Mouse (Mus musculus) midbrain, embryonic 16.5 days (tissue): Measurements from ENCODE around the gene Vgll4. TPM values are rescaled to one million over a fixed set of nuclear protein-coding genes. Genes with fewer than 3 reads are reported as not detected.
"Not testable (repeated sequence)": the region's sequence is repeated elsewhere in the genome, so short reads cannot be mapped to it uniquely, and the experiment has no call there.

Source experiments
- ATAC-seq: fragments of 200-750 bp; cut with Nextera tagmentation; 2 replicates; pipeline ENCODE4 v1.8.0; 2017; ENCODE audit warnings: moderate TSS enrichment
- H3K27ac ChIP-seq: fragments of 300-500 bp; sonication (generic); 2 replicates; pipeline ENCODE4 v1.5.1; 2014; ENCODE audit warnings: mild to moderate bottlenecking, low read length, mixed read lengths
- H3K27me3 ChIP-seq: fragments of 300-500 bp; sonication (generic); 2 replicates; pipeline ENCODE4 v1.6.1; 2014; ENCODE audit warnings: low read depth, low read length, mixed read lengths; ENCODE audit not compliant: control insufficient read depth, insufficient read depth
- H3K36me3 ChIP-seq: fragments of 300-500 bp; sonication (generic); 2 replicates; pipeline ENCODE4 v1.6.1; 2014; ENCODE audit warnings: mild to moderate bottlenecking, low read length, moderate library complexity, mixed read lengths; ENCODE audit not compliant: control insufficient read depth, insufficient read depth
- H3K4me1 ChIP-seq: fragments of 300-500 bp; sonication (generic); 2 replicates; pipeline ENCODE4 v1.6.1; 2014; ENCODE audit warnings: mild to moderate bottlenecking, low read length, mixed read lengths; ENCODE audit not compliant: control insufficient read depth, insufficient read depth
- H3K4me2 ChIP-seq: fragments of 300-500 bp; sonication (generic); 2 replicates; pipeline ENCODE4 v1.6.1; 2014; ENCODE audit warnings: mild to moderate bottlenecking, low read length, mixed read lengths
- H3K4me3 ChIP-seq: fragments of 300-500 bp; sonication (generic); 2 replicates; pipeline ENCODE4 v1.5.1; 2014; ENCODE audit warnings: low read depth, mild to moderate bottlenecking, low read length, moderate library complexity, mixed read lengths
- H3K9ac ChIP-seq: fragments of 300-500 bp; sonication (generic); 2 replicates; pipeline ENCODE4 v1.6.1; 2014; ENCODE audit warnings: low read depth, low read length, mixed read lengths
- H3K9me3 ChIP-seq: fragments of 300-500 bp; sonication (generic); replicated peaks from 2 replicates; pipeline ENCODE4 v1.6.1; 2014; ENCODE audit warnings: mild to moderate bottlenecking, low read length, mixed read lengths; ENCODE audit not compliant: control insufficient read depth, poor library complexity, severe bottlenecking
- WGBS: fragments of 180-500 bp; shearing (Covaris S2); extraction: QIAGEN DNeasy Blood & Tissue Kit; methylation state at CpG from one replicate; pipeline ENCODE4 v1.1.7; 2014; 5-methylcytosine and 5-hydroxymethylcytosine counted together
- polyA plus RNA-seq: library from polyadenylated mRNA; unstranded; fragments of >200 nt; fragmentation: Nextera tagmentation; extraction: Ambion mirVana; gene quantifications from 2 replicates; pipeline ENCODE4 v1.2.1, GENCODE M21; 2015

The Vgll4 gene
- polyA plus RNA-seq, 1 experiment from 2014 or later, result 51.0 TPM

DNA sequence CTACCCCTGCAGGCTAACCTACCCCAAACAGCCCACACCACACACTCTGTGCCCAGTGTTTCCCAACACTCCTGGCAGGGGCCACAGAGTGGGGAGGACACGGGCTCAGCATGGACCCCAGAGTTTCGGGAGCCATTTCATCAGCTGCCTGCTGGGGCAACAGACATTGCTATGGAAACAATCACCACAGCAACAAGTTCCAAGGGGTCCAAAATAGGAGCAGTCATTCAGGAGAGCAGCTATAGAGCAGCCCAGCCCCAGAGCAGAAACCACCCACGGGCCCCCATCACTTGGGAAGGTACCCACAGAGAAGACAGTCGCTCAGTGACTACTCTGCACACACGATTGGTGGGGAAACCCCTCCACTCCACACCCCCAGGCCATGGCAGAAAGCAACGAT lies 77.4 kb downstream of the Vgll4 start:
- Histone ChIP-seq H3K4me2 (peak overlapping the region; percentile 35), H3K27me3 (no peaks in the 10 kb centered on the region), H3K4me1 (peaks cover 46% of the 10 kb centered on the region), H3K27ac (peak overlapping the region; percentile 68), H3K36me3 (no peaks in the 10 kb centered on the region), H3K4me3 (no peak overlapping the region), H3K9ac (peak overlapping the region; percentile 22; the same call in 1 of the 2 replicates), H3K9me3 (no peaks in the 10 kb centered on the region)
- peak; percentile 64 for ATAC-seq
- 0% methylated on average over 6 of the region's 6 CpGs for WGBS

DNA sequence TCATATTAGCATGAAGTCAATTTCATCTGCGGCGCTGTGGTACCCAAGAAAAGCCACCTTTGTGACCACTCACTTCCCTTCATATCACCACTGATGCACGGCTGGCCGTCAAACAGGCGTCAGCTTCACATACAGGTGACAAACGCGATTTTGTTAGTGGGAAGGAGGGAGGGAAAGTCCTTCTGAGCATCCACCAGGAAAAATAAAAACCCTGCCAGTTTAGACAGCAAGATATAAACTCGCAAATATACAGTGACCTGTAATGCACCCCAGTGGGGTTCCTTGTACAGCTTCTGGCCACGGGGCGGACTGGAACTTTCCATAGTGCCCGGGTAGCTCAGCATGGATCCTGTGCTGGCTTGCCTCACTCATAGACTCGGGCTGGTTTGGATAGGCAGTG lies 78.0 kb downstream of the Vgll4 start:
- Histone ChIP-seq H3K9me3 (no peaks in the 10 kb centered on the region), H3K4me2 (peak overlapping the region; percentile 35), H3K4me3 (no peak overlapping the region), H3K27ac (peak overlapping the region; percentile 68), H3K36me3 (no peaks in the 10 kb centered on the region), H3K9ac (no peak overlapping the region), H3K27me3 (no peaks in the 10 kb centered on the region), H3K4me1 (peaks cover 46% of the 10 kb centered on the region)
- no peak for ATAC-seq
- WGBS, result 50% methylated on average over 12 of the region's 12 CpGs

DNA sequence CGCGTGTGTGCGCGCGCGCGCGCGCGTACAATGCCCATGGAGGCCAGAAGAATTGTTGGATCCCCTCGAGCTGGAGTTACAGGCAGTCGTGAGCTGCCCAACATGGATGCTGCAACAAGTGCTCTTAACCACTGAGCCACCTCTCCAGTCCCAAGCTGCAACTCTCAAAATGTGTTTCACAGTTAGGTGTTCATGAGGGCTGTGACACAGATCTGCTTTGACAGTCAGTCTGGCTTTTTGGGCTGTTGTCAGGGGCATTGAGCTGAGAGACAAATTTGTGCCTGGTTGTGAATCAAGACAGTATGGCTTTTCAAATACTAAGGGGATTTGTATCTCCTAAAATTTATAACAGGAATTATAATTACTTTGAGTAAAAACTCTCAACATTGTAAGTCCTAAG lies 78.5 kb downstream of the Vgll4 start:
- no peak for ATAC-seq
- H3K4me1 ChIP-seq, result peaks cover 46% of the 10 kb centered on the region
- no peak overlapping the region for H3K9ac ChIP-seq
- no peak overlapping the region for H3K4me2 ChIP-seq
- H3K36me3 ChIP-seq, result no peaks in the 10 kb centered on the region
- H3K9me3 ChIP-seq, result no peaks in the 10 kb centered on the region
- H3K27me3 ChIP-seq, result no peaks in the 10 kb centered on the region
- no peak overlapping the region; the same call in 1 of the 2 replicates for H3K27ac ChIP-seq
- 87% methylated on average over 12 of the region's 12 CpGs for WGBS
- H3K4me3 ChIP-seq, result no peak overlapping the region

DNA sequence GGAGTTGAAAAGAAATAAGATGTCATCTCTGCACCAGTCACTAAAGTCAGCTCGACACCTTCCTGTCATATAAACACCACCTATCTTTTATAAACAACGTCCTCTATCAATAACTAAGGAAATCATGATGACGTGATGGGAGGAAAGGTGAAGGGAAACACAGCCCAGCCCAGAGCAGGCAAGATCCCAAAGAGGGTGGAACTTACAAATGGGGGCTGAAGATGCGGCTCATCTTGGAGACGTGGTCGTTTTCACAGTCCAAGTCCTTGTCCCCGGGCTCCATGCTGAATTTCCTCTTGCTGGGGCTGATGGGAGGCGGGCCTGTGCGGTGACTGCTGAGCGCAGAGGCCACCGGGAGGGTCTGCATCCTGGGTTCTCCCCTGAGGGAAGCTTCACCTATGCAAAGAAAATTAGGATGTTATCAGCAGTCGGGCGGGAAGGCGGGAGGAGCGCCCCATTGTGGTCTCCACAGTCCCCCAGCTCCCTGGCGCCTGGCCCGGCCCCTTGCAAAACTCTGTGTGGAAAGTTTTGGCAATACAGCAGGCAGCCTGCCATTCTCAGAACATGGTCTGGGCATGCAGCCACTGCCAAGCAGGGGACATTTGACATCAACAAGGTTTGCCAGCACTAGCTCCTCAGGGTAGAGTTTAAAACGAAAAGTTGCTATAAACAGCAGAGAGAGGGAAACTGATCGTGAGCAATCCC lies 79.2 kb downstream of the Vgll4 start:
- 0 out of 2 replicates have a peak overlapping the region, but pooled peaks have one; percentile 10 for H3K4me2 ChIP-seq
- H3K27me3 ChIP-seq, result no peaks in the 10 kb centered on the region
- no peaks in the 10 kb centered on the region for H3K9me3 ChIP-seq
- H3K4me1 ChIP-seq, result peaks cover 46% of the 10 kb centered on the region
- H3K9ac ChIP-seq, result peak overlapping the region; percentile 11; the same call in 1 of the 2 replicates
- peak overlapping the region; percentile 53; the same call in 1 of the 2 replicates for H3K27ac ChIP-seq
- no peaks in the 10 kb centered on the region for H3K36me3 ChIP-seq
- peak; percentile 27; the same call in 1 of the 2 replicates for ATAC-seq
- H3K4me3 ChIP-seq, result no peak overlapping the region
- WGBS, result 43% methylated on average over 19 of the region's 19 CpGs

GRCm38 (mm10) chr6:114889971-114890370 lies 79.8 kb downstream of the Vgll4 start:
- H3K27ac ChIP-seq, H3K9ac ChIP-seq, H3K27me3 ChIP-seq, ATAC-seq, H3K9me3 ChIP-seq, H3K36me3 ChIP-seq, H3K4me3 ChIP-seq, H3K4me2 ChIP-seq: not testable (repeated sequence)
- peaks cover 46% of the 10 kb centered on the region for H3K4me1 ChIP-seq
- 47% methylated on average over 3 of the region's 3 CpGs for WGBS

DNA sequence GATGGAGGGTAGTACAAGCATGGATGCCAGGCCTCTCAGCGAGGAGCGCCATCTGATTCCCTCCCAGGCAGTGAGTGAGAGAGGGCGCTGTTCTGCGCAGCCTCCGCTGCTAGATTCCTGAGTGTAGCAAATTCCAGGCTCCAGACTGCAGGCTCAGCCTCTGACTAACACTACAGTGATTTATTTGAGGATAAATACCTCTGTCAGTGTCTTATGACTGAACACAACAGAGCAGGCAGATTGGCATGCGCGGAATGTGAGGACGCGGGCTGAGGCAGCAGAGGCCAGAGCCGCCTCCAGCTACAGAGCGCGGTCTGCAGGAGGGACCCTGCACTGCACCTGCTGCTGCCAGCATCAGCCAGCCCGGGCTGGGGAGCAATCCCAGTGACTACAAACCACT lies 80.9 kb downstream of the Vgll4 start:
- no peaks in the 10 kb centered on the region for H3K9me3 ChIP-seq
- H3K4me1 ChIP-seq, result peaks cover 48% of the 10 kb centered on the region
- peak overlapping the region; percentile 76 for H3K27ac ChIP-seq
- no peaks in the 10 kb centered on the region for H3K27me3 ChIP-seq
- H3K4me2 ChIP-seq, result peak overlapping the region; percentile 29
- WGBS, result 11% methylated on average over 13 of the region's 13 CpGs
- 0 out of 2 replicates have a peak overlapping the region, but pooled peaks have one; percentile 43 for H3K9ac ChIP-seq
- H3K4me3 ChIP-seq, result no peak overlapping the region
- peak; percentile 47; the same call in 1 of the 2 replicates for ATAC-seq
- H3K36me3 ChIP-seq, result no peaks in the 10 kb centered on the region

DNA sequence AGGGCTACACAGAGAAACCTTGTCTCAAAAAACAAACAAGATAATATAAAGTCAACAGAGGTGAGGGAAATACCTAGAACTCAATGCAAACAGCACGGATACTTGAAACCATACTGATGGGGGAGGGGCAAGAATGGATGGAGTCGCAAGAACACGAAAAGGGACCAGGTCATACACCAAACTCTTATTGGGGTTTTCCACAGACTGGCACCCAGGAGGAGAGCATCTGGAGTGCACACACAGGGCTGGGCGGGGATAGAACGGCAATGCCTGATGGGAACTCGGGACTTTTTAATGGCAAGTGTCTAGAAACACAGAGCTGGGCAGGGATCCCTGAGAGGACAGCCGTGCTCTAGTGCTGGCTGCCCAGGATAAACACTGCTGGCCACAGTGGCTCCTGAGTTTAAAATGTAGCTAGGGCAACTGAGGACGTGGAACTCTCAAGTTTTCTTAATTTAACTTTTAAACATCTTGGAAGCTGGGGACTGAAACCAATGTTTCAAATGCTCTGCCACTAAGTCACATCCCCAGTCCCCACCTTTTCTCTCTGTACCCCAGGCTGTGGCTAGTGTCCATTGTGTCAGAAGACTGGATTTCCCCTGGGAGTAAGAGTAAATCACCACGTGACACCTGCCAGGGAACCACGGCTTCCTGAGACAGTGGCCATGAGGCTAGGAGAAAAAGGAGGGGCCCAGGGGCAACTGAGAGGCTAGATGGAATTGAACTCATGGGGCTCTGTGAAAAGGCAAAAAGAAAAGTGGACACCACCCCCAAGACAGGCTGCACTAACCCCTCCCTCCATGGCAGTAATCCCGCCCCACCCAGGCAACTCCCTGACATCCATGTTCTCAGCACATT lies 83.1 kb downstream of the Vgll4 start:
- no peaks in the 10 kb centered on the region for H3K36me3 ChIP-seq
- no peaks in the 10 kb centered on the region for H3K9me3 ChIP-seq
- H3K27me3 ChIP-seq, result no peaks in the 10 kb centered on the region
- ATAC-seq, result no peak
- no peak overlapping the region for H3K4me2 ChIP-seq
- H3K4me3 ChIP-seq, result no peak overlapping the region
- no peak overlapping the region for H3K9ac ChIP-seq
- H3K27ac ChIP-seq, result no peak overlapping the region
- peaks cover 48% of the 10 kb centered on the region for H3K4me1 ChIP-seq
- 73% methylated on average over 11 of the region's 11 CpGs for WGBS

- ATAC-seq, result no peak
- H3K4me1 ChIP-seq, result peaks cover 46% of the 10 kb centered on the region
- H3K27me3 ChIP-seq, result no peaks in the 10 kb centered on the region
Observed at GRCm38 (mm10) chr6:114886012-114886411, 83.8 kb downstream of the Vgll4 start.

DNA sequence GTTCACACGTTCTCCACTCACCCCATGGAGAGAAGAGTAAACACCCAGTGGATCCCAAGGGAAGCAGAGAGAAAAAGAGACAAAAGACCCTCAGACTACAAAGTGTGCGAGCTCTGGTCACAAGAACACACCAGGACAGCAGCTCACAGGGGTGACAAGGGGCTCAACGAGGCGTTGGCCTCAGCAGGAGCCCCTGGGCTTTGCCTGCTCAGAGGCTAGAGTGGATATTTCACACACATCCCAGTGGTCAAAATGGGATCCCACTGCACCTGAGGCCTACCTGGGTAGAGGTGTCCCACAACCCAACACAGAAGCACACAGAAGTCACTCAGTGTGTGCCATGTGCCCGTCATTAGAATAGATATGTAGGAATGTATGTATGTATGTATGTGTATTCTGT lies 84.7 kb downstream of the Vgll4 start:
- no peak for ATAC-seq
- no peak overlapping the region for H3K9ac ChIP-seq
- no peak overlapping the region for H3K27ac ChIP-seq
- peaks cover 42% of the 10 kb centered on the region for H3K4me1 ChIP-seq
- H3K4me2 ChIP-seq, result no peak overlapping the region
- H3K4me3 ChIP-seq, result no peak overlapping the region
- H3K36me3 ChIP-seq, result no peaks in the 10 kb centered on the region
- WGBS, result 79% methylated on average over 5 of the region's 5 CpGs
- no peaks in the 10 kb centered on the region for H3K27me3 ChIP-seq
- no peaks in the 10 kb centered on the region for H3K9me3 ChIP-seq

More at GRCm38 (mm10) chr6:114886012-114886411, 83.8 kb downstream of the Vgll4 start:
- no peak overlapping the region for H3K4me2 ChIP-seq
- H3K36me3 ChIP-seq, result no peaks in the 10 kb centered on the region
- 94% methylated on average over 6 of the region's 6 CpGs for WGBS
- no peaks in the 10 kb centered on the region for H3K9me3 ChIP-seq
- no peak overlapping the region for H3K4me3 ChIP-seq
- H3K9ac ChIP-seq, result no peak overlapping the region
- H3K27ac ChIP-seq, result no peak overlapping the region
